Mouse (Mus musculus) cerebellum, postnatal 10 days (tissue): ENCODE results near the gene Tle6.
A peak's percentile ranks its signal among the peaks of the same experiment; 100 is the strongest.

ENCODE experiments used
- DNase-seq, 2 experiments: peaks; one replicate each; pipeline ENCODE4 v3.0.0; 2021; ENCODE audit warnings: mixed read lengths in 2 of 2

The Tle6 gene

DNA sequence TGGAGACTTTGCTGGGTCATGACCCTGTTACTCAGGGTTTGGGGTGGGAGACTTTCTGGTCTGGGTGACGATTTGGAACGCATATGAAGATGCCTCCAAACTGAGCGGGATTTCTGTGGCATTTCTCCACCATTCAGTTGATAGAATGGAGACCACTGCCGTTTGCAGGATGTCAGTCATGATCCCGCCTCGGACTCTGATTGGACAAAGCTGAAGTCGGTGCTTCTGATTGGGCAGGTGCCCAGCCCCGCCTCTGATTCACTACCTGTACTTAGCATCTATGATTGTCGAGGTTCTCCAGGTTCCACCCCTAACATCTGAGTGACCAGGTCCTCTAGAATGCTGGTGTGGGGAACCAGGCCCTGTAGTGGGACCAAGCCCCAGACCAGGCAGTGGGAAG, 19.9 kb upstream of the Tle6 start:
- no peak for DNase-seq

GRCm38 (mm10) chr10:81619976-81620375, 19.1 kb upstream of the Tle6 start:
- no peak for DNase-seq

- DNase-seq = no peak
Measured at GRCm38 (mm10) chr10:81615486-81615885, 14.6 kb upstream of the Tle6 start.

- DNase-seq = no peak
Measured at GRCm38 (mm10) chr10:81612779-81613178, 11.9 kb upstream of the Tle6 start.

GRCm38 (mm10) chr10:81608308-81608707, 7.4 kb upstream of the Tle6 start:
- DNase-seq = peak; percentile 64 to 65

GRCm38 (mm10) chr10:81605974-81606751, 5.3 kb upstream of the Tle6 start, which contains the start of gene BC025920:
Gene BC025920 (plus strand): TSS chr10:81606270.
- DNase-seq = peak; percentile 96 to 97

DNA sequence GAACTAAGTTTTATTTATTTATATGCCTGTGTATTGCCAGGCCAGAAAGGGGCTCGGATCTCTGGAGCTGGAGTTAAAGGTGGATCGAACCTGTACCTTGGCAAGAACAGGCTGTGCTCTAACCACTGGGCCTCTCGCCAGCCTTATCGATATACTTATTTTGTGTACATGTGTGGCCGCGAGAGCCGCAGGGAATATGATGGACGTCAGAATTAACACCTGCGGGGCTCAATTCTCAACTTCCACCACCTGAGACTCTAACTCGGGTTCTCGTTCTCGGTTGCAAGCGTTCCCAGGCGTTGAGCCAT, 4.7 kb upstream of the Tle6 start:
- DNase-seq = no peak

- DNase-seq = peak; percentile 95
Measured at GRCm38 (mm10) chr10:81604968-81605665, 4.2 kb upstream of the Tle6 start.

DNA sequence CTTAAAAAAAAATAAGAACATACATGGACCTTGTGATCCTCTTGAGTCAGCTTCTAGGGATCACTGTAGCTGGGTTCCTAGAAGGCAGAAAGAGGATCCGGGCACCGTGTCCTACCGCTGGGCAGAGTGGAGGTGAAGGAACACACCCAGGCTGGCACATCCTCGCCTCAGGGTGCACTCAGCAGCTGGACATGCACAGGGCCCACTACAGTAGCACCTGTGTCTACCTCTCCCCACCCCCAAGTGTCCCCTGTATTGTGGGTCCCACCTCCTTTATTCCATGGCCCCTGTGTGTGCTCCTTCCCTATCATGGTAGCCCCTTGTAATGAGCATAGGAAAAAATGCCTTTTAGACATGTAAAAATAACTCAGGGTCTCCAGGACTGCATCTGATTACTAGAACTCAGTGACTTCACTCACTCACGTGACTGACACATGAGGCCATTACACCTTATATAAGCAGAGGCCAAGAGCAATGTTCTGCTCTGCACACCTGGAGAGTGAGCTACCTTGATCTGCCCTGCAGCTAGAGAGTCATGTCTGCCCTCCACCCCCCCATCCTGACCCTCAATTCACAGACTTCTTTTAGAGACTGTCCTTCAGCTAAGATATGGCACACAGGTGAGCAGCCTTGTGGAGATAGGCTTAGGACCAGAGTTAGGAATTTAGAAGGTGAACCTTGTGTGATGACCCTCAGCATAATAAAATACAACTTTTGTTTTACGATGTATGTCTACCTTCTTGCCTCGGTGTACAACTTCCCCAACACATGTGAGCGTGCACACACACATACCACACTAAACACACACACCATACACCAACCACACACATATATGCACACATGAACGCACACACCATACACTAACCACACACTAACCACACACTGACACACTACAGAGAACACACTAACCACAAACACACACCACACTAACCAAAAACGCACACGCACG, 3.4 kb upstream of the Tle6 start:
- peak in 1 of 2 experiments; percentile 30 for DNase-seq

DNA sequence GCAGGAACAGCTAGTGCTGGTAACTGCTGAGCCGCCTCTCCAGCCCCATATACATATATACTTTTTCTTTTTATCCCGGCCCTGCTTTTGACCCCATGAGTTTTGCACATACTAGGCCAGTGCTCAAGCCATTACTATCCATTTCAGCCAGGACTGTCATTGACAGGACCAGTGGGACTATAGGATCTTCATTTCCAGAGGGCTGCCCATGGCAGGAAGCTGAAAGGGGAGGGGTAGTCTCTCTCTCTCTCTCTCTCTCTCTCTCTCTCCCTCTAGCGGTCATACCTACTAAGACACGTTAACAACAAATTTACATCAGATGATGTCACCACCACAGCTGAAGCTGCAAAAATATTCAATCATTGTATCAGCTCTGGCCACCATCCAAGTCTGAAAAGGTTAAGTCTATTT, 1.9 kb upstream of the Tle6 start:
- DNase-seq = peak; percentile 67 to 81

- DNase-seq = peak in 1 of 2 experiments; percentile 35
Measured at GRCm38 (mm10) chr10:81601396-81601905, 578 bp upstream of the Tle6 start.

DNA sequence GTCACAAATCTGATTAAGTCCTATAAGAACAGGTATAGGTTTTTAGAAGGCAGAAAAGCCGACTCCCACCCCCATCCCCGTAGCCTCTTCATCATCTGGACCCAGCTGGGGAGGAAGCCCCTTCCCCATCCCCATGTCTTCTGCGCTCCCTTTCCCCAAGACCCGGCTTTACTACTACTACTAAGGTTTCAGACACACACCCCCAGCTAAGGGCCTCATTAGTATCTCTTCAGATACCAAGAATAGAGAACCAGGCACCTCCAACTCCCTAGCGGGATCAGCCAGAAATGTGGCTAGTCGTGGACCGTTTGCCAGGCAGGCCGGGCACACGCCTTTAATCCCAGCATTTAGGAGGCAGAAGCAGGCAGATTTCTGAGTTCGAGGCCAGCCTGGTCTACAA, 777 bp downstream of the Tle6 start:
- peak in 1 of 2 experiments; percentile 18 for DNase-seq

GRCm38 (mm10) chr10:81599630-81600029, 1.2 kb downstream of the Tle6 start:
- peak in 1 of 2 experiments; percentile 8 for DNase-seq

DNA sequence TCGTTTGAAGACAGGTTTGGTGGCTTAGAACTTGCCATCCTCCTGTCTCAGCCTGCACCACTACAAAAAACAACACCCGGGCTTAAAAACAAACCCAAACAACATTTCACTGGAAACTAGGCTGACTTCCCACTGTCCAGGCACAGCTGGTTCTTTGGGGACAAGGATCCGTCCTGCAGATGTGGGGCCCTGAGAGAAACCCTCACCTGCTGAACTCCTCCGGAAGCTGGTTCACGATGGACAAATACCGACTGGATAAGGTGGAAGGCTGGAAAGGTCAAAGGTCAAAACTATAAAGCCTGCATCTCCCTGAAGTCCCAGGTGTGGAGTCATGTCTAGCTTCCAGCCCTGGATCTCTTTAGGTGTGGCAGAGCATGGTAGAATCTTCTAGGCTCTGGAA, 2.0 kb downstream of the Tle6 start:
- DNase-seq = no peak

- peak in 1 of 2 experiments; percentile 8 for DNase-seq
Measured at GRCm38 (mm10) chr10:81598342-81598741, 2.5 kb downstream of the Tle6 start.

DNA sequence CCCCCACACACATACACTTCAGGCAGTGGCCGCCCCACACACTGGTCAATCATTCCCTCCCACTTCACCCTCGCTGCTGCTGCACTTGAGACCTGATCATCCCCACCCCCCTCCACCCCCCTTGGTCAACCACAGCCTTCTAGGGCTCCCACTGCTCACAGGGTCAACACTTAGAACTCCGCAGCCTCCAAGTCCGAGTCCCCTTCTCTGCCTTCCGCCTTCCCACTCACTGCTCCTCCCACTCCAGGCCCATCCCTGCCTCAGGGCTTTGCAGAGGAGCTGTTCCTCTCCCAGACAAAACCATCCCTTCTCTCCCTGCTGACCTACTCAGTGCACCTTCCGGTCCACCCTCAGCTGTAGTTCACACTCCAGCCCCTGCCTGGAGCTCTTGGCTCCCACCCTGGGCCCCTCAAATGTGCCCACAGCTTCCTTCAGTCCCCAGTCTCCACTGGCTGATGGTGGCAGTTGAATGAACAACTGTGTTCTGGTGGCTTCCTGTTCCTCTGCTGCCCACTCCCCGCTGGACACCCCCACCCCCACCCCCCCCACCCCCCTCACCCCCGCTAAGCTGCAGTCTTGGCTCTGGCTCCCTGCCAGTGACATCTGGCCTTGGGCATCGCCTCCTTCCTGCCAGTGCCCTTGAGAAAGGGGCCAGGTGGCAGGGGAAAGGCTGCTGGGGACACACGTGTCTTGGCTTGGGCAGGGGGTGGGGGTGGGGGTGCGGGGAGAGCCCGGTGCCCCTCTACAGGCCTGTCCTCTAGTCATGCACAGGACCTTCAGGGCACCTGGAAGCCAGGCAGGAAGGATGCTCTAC, 3.5 kb downstream of the Tle6 start:
- peak; percentile 79 to 83 for DNase-seq

- DNase-seq = peak; percentile 28 to 50
Measured at GRCm38 (mm10) chr10:81596611-81597010, 4.3 kb downstream of the Tle6 start.

GRCm38 (mm10) chr10:81595599-81595998, 5.3 kb downstream of the Tle6 start:
- DNase-seq = peak in 1 of 2 experiments; percentile 33

DNA sequence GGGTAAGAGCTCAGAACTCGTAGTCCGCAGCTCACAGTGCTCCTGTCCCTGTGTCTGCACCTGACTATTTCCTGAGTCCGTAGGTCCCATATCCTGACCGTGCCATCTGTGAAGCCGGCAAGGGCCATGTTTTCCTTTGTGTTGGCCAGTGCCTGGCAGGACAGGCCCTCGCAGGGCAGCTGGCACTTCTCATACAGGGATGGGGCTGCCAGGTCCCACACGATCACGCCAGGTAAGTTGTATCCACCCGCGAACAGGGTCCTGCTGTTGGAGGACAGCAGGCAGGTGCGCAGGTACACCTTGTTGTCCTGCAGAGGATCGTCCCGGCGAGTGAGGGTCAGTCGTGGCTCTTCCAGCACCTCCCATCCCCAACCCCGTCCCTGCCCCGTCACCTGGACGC, 6.9 kb downstream of the Tle6 start:
- peak in 1 of 2 experiments; percentile 41 for DNase-seq

DNA sequence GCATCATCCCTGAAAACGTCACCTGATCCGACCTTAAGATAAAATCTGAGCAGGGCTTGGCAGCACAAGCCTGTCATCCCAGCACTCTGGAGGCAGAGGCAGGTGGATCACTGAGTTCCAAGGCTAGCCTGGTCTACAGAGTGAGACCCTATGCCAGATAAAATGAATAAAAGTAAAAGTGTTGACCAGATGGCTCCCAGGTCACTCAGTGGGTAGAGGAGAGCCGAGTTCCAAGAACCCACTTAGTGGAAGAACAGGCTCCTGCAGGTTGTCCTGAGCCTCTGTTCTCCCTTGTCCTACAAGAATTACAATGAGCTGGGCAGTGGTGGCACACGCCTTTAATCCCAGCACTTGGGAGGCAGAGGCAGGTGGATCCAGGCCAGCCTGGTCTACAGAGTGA, 7.7 kb downstream of the Tle6 start:
- DNase-seq = peak in 1 of 2 experiments; percentile 3

DNA sequence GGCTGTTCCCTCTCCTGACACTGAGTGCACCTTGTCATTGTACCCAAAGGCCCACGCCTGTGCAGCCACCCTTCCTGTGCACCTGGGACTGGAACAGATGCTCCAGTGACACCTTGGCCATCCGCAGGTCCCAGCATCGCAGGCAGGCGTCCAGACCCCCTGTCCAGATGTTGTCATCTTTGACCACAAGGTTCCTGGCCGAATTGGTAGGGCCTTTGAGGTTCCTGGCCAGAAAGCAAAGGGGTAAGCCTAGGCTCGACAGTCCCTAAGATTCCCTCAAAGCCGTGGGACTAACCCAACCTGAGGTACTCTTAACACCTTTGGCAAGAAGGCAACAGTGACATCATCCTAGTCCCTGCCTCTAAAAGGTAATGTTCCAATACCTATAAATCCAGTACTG, 8.2 kb downstream of the Tle6 start:
- DNase-seq = peak in 1 of 2 experiments; percentile 26

DNA sequence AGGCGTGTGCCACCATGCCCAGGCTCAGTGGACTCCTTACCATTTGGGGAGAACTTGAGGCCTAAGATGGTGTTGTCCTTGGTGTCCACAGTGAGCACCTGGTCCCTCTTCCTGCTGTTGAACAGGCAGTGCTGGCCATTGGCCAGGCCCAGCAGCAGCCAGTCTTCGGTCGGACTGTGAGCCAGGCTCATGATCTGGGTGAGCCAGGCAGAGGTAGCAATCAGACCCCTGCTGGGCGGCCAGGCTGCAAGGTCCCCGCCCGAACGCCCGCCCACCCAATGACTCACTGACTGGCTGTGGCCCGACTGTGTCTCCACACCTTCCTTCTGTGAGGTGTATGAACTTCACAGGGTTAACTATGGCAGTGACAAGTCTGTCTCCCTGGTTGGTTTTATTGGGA, 9.0 kb downstream of the Tle6 start:
- peak; percentile 61 to 66 for DNase-seq
